Mouse (Mus musculus): Measurements from ENCODE around the gene Chit1. TPM values are rescaled to one million over a fixed set of nuclear protein-coding genes. Genes with fewer than 3 reads are reported as not detected.

Gene Chit1
- polyA plus RNA-seq, 1 experiment from 2014 or later: 0.18 TPM

- peak; percentile 91 for ATAC-seq (ENCODE audit: low read depth)
- Histone ChIP-seq H3K4me2 (ENCODE audit: low read depth, low read length) (peak overlapping the region; percentile 74), H3K36me3 (ENCODE audit: control insufficient read depth, insufficient read depth, low read length) (no peaks in the 10 kb centered on the region), H3K9ac (ENCODE audit: low read depth, low read length) (peak overlapping the region; percentile 58), H3K27ac (replicated peaks; ENCODE audit: low read depth, low read length) (peak overlapping the region; percentile 84), H3K27me3 (replicated peaks; ENCODE audit: control insufficient read depth, insufficient read depth, low read length) (no peaks in the 10 kb centered on the region), H3K4me1 (ENCODE audit: control insufficient read depth, insufficient read depth, low read length) (peaks cover 46% of the 10 kb centered on the region), H3K9me3 (ENCODE audit: control insufficient read depth, low read length) (no peaks in the 10 kb centered on the region), H3K4me3 (ENCODE audit: low read depth, low read length) (peak overlapping the region; percentile 38)
- DNase-seq (ENCODE audit: low spot score): peak; percentile 96
- WGBS: 3% methylated on average over 34 of the region's 43 CpGs
These were observed 17.9 kb upstream of the Chit1 start for GRCm38 (mm10) chr1:134092852-134093770.

GRCm38 (mm10) chr1:134093771-134094526 lies 17.1 kb upstream of the Chit1 start:
- Histone ChIP-seq H3K4me1 (ENCODE audit: control insufficient read depth, insufficient read depth, low read length) (peaks cover 54% of the 10 kb centered on the region), H3K27ac (replicated peaks; ENCODE audit: low read depth, low read length) (peak overlapping the region; percentile 84)
- 59% methylated on average over 13 of the region's 13 CpGs for WGBS

GRCm38 (mm10) chr1:134095033-134095612 lies 15.9 kb upstream of the Chit1 start:
- DNase-seq (ENCODE audit: low spot score): no peak
- WGBS: 64% methylated on average over 6 of the region's 7 CpGs

More at GRCm38 (mm10) chr1:134093771-134094526, 17.1 kb upstream of the Chit1 start:
- Histone ChIP-seq H3K9me3 (ENCODE audit: control insufficient read depth, low read length) (no peaks in the 10 kb centered on the region), H3K27me3 (replicated peaks; ENCODE audit: control insufficient read depth, insufficient read depth, low read length) (no peaks in the 10 kb centered on the region), H3K36me3 (ENCODE audit: control insufficient read depth, insufficient read depth, low read length) (no peaks in the 10 kb centered on the region), H3K4me2 (ENCODE audit: low read depth, low read length) (peak overlapping the region; percentile 74), H3K4me3 (ENCODE audit: low read depth, low read length) (no peak overlapping the region; the same call in 1 of the 2 replicates), H3K9ac (ENCODE audit: low read depth, low read length) (peak overlapping the region; percentile 58; the same call in 1 of the 2 replicates)
- ATAC-seq (ENCODE audit: low read depth) (no peak), DNase-seq (ENCODE audit: low spot score) (no peak)

GRCm38 (mm10) chr1:134095721-134096120 lies 15.3 kb upstream of the Chit1 start:
- peaks cover 59% of the 10 kb centered on the region for H3K4me1 ChIP-seq (ENCODE audit: control insufficient read depth, insufficient read depth, low read length)
- H3K9me3 ChIP-seq (ENCODE audit: control insufficient read depth, low read length): no peaks in the 10 kb centered on the region
- no peak overlapping the region for H3K4me3 ChIP-seq (ENCODE audit: low read depth, low read length)
- H3K4me2 ChIP-seq (ENCODE audit: low read depth, low read length): 0 out of 2 replicates have a peak overlapping the region, but pooled peaks have one; percentile 0
- H3K27ac ChIP-seq (replicated peaks; ENCODE audit: low read depth, low read length): peak overlapping the region; percentile 82; the same call in 1 of the 2 replicates
- 73% methylated on average over 4 of the region's 4 CpGs for WGBS
- DNase-seq (ENCODE audit: low spot score): no peak
- 0 out of 2 replicates have a peak overlapping the region, but pooled peaks have one; percentile 22 for H3K9ac ChIP-seq (ENCODE audit: low read depth, low read length)
- no peaks in the 10 kb centered on the region for H3K36me3 ChIP-seq (ENCODE audit: control insufficient read depth, insufficient read depth, low read length)
- ATAC-seq (ENCODE audit: low read depth): no peak
- H3K27me3 ChIP-seq (replicated peaks; ENCODE audit: control insufficient read depth, insufficient read depth, low read length): no peaks in the 10 kb centered on the region

More at GRCm38 (mm10) chr1:134095033-134095612, 15.9 kb upstream of the Chit1 start:
- no peaks in the 10 kb centered on the region for H3K27me3 ChIP-seq (replicated peaks; ENCODE audit: control insufficient read depth, insufficient read depth, low read length)
- H3K27ac ChIP-seq (replicated peaks; ENCODE audit: low read depth, low read length): no peak overlapping the region
- no peaks in the 10 kb centered on the region for H3K36me3 ChIP-seq (ENCODE audit: control insufficient read depth, insufficient read depth, low read length)
- H3K9ac ChIP-seq (ENCODE audit: low read depth, low read length): 0 out of 2 replicates have a peak overlapping the region, but pooled peaks have one; percentile 22
- H3K4me1 ChIP-seq (ENCODE audit: control insufficient read depth, insufficient read depth, low read length): peaks cover 59% of the 10 kb centered on the region
- no peak for ATAC-seq (ENCODE audit: low read depth)
- no peaks in the 10 kb centered on the region for H3K9me3 ChIP-seq (ENCODE audit: control insufficient read depth, low read length)
- H3K4me2 ChIP-seq (ENCODE audit: low read depth, low read length): no peak overlapping the region
- H3K4me3 ChIP-seq (ENCODE audit: low read depth, low read length): no peak overlapping the region

- peaks cover 59% of the 10 kb centered on the region for H3K4me1 ChIP-seq (ENCODE audit: control insufficient read depth, insufficient read depth, low read length)
- no peaks in the 10 kb centered on the region for H3K36me3 ChIP-seq (ENCODE audit: control insufficient read depth, insufficient read depth, low read length)
- 47% methylated on average over 14 of the region's 14 CpGs for WGBS
- peak overlapping the region; percentile 82 for H3K27ac ChIP-seq (replicated peaks; ENCODE audit: low read depth, low read length)
- DNase-seq (ENCODE audit: low spot score) (peak; percentile 92), ATAC-seq (ENCODE audit: low read depth) (peak; percentile 41)
- no peak overlapping the region for H3K4me3 ChIP-seq (ENCODE audit: low read depth, low read length)
- 0 out of 2 replicates have a peak overlapping the region, but pooled peaks have one; percentile 22 for H3K9ac ChIP-seq (ENCODE audit: low read depth, low read length)
- no peaks in the 10 kb centered on the region for H3K27me3 ChIP-seq (replicated peaks; ENCODE audit: control insufficient read depth, insufficient read depth, low read length)
- 0 out of 2 replicates have a peak overlapping the region, but pooled peaks have one; percentile 0 for H3K4me2 ChIP-seq (ENCODE audit: low read depth, low read length)
- no peaks in the 10 kb centered on the region for H3K9me3 ChIP-seq (ENCODE audit: control insufficient read depth, low read length)
These were observed 14.6 kb upstream of the Chit1 start for GRCm38 (mm10) chr1:134096264-134096934.

- no peak for ATAC-seq (ENCODE audit: low read depth)
- H3K27ac ChIP-seq (replicated peaks; ENCODE audit: low read depth, low read length): peak overlapping the region; percentile 89
These were observed 13.8 kb upstream of the Chit1 start for GRCm38 (mm10) chr1:134097080-134097855.

GRCm38 (mm10) chr1:134097956-134098725 lies 12.9 kb upstream of the Chit1 start:
- peak overlapping the region; percentile 49; the same call in 1 of the 2 replicates for H3K9ac ChIP-seq (ENCODE audit: low read depth, low read length)
- no peak for DNase-seq (ENCODE audit: low spot score)
- no peaks in the 10 kb centered on the region for H3K9me3 ChIP-seq (ENCODE audit: control insufficient read depth, low read length)
- H3K4me3 ChIP-seq (ENCODE audit: low read depth, low read length): no peak overlapping the region
- WGBS: 61% methylated on average over 13 of the region's 13 CpGs
- H3K36me3 ChIP-seq (ENCODE audit: control insufficient read depth, insufficient read depth, low read length): no peaks in the 10 kb centered on the region
- no peak for ATAC-seq (ENCODE audit: low read depth)
- no peaks in the 10 kb centered on the region for H3K27me3 ChIP-seq (replicated peaks; ENCODE audit: control insufficient read depth, insufficient read depth, low read length)
- peak overlapping the region; percentile 59 for H3K4me2 ChIP-seq (ENCODE audit: low read depth, low read length)
- H3K27ac ChIP-seq (replicated peaks; ENCODE audit: low read depth, low read length): peak overlapping the region; percentile 89
- peaks cover 52% of the 10 kb centered on the region for H3K4me1 ChIP-seq (ENCODE audit: control insufficient read depth, insufficient read depth, low read length)

More at GRCm38 (mm10) chr1:134097080-134097855, 13.8 kb upstream of the Chit1 start:
- WGBS: 91% methylated on average over 7 of the region's 7 CpGs
- H3K36me3 ChIP-seq (ENCODE audit: control insufficient read depth, insufficient read depth, low read length): no peaks in the 10 kb centered on the region
- DNase-seq (ENCODE audit: low spot score): no peak
- no peaks in the 10 kb centered on the region for H3K27me3 ChIP-seq (replicated peaks; ENCODE audit: control insufficient read depth, insufficient read depth, low read length)
- no peaks in the 10 kb centered on the region for H3K9me3 ChIP-seq (ENCODE audit: control insufficient read depth, low read length)
- no peak overlapping the region for H3K9ac ChIP-seq (ENCODE audit: low read depth, low read length)
- peaks cover 57% of the 10 kb centered on the region for H3K4me1 ChIP-seq (ENCODE audit: control insufficient read depth, insufficient read depth, low read length)
- no peak overlapping the region for H3K4me2 ChIP-seq (ENCODE audit: low read depth, low read length)
- H3K4me3 ChIP-seq (ENCODE audit: low read depth, low read length): no peak overlapping the region
